Mouse (Mus musculus) liver, embryonic 14.5 days (tissue): Measurements from ENCODE around the gene Nup205. TPM values are rescaled to one million over a fixed set of nuclear protein-coding genes. Genes with fewer than 3 reads are reported as not detected.
"Not testable (repeated sequence)": the region's sequence is repeated elsewhere in the genome, so short reads cannot be mapped to it uniquely, and the experiment has no call there.

Experiments
- ATAC-seq: fragments of 200-750 bp; cut with Nextera tagmentation; 2 replicates; pipeline ENCODE4 v1.8.0; 2017; ENCODE audit warnings: moderate number of reproducible peaks, mild to moderate bottlenecking, moderate library complexity; ENCODE audit not compliant: insufficient read depth
- DNase-seq, 3 experiments: peaks; one replicate each; pipeline ENCODE4 v3.0.0-alpha.2; 2012 to 2013; ENCODE audit warnings: low read depth in 3 of 3, low spot score in 3 of 3
- H3K27ac ChIP-seq: fragments of 300-500 bp; sonication (generic); 2 replicates; pipeline ENCODE4 v1.5.1; 2014; ENCODE audit warnings: moderate library complexity, mild to moderate bottlenecking, control low read depth, inconsistent platforms
- H3K27me3 ChIP-seq: fragments of 300-500 bp; sonication (generic); 2 replicates; pipeline ENCODE4 v1.6.1; 2014; ENCODE audit warnings: mild to moderate bottlenecking, low read length, moderate library complexity; ENCODE audit not compliant: control insufficient read depth, insufficient read depth
- H3K36me3 ChIP-seq: fragments of 300-500 bp; sonication (generic); replicated peaks from 2 replicates; pipeline ENCODE4 v1.6.1; 2014; ENCODE audit warnings: low read depth; ENCODE audit not compliant: control insufficient read depth, insufficient read depth
- H3K4me1 ChIP-seq, 2 experiments: fragments of 200-500 bp in 1 of 2; fragments of 300-500 bp in 1 of 2; sonication (generic) in 1 of 2; replicated peaks; 2 replicates each; pipeline ENCODE4 v1.6.1; 2012 to 2014; ENCODE audit warnings: antibody characterized with exemption in 1 of 2, inconsistent platforms in 1 of 2, low read length in 1 of 2; ENCODE audit not compliant: control insufficient read depth in 2 of 2, insufficient read depth in 2 of 2
- H3K4me2 ChIP-seq: fragments of 300-500 bp; sonication (generic); 2 replicates; pipeline ENCODE4 v1.6.1; 2014; ENCODE audit warnings: low read depth, mild to moderate bottlenecking, control low read depth, moderate library complexity
- H3K4me3 ChIP-seq, 2 experiments: fragments of 200-500 bp in 1 of 2; fragments of 300-500 bp in 1 of 2; sonication (generic) in 1 of 2; 2 replicates each; pipeline ENCODE4 v1.5.1; 2012 to 2014; ENCODE audit warnings: low read depth in 2 of 2, low read length in 2 of 2, mild to moderate bottlenecking in 2 of 2, control low read depth in 1 of 2, inconsistent platforms in 1 of 2, moderate library complexity in 1 of 2; ENCODE audit not compliant: insufficient read depth in 1 of 2
- H3K9ac ChIP-seq: fragments of 300-500 bp; sonication (generic); replicated peaks from 2 replicates; pipeline ENCODE4 v1.6.1; 2014; ENCODE audit warnings: mild to moderate bottlenecking, control low read depth, moderate library complexity
- H3K9me3 ChIP-seq: fragments of 300-500 bp; sonication (generic); 2 replicates; pipeline ENCODE4 v1.6.1; 2016; ENCODE audit warnings: low read length, mixed read lengths; ENCODE audit not compliant: control insufficient read depth
- CTCF ChIP-seq: IDR thresholded peaks from 2 replicates; pipeline ENCODE4 v1.5.1; 2016; ENCODE audit warnings: antibody characterized with exemption, low read depth, control low read depth
- EP300 ChIP-seq: IDR thresholded peaks from 2 replicates; pipeline ENCODE4 v1.6.1; 2016; ENCODE audit warnings: antibody characterized with exemption, low read depth
- WGBS: fragments of 180-500 bp; shearing (Covaris S2); extraction: QIAGEN DNeasy Blood & Tissue Kit; methylation state at CpG from one replicate; pipeline ENCODE4 v1.1.7; 2014; ENCODE audit not compliant: insufficient replicate concordance; 5-methylcytosine and 5-hydroxymethylcytosine counted together
- polyA plus RNA-seq, 2 experiments: library from polyadenylated mRNA; depleted of rRNA in 1 of 2; stranded (reverse) in 1 of 2; unstranded in 1 of 2; fragments of >200 nt; fragmentation: Nextera tagmentation in 1 of 2; extraction: Ambion mirVana in 1 of 2; gene quantifications; 2 replicates each; pipeline versions ENCODE4 v1.2.1 to v1.2.3; 2012 to 2014

Nup205 gene
- polyA plus RNA-seq, 2 experiments = 19.3 to 22.3 TPM

- not testable (repeated sequence) for H3K9me3 ChIP-seq, H3K4me2 ChIP-seq, DNase-seq, H3K4me1 ChIP-seq, H3K9ac ChIP-seq, H3K36me3 ChIP-seq, H3K27ac ChIP-seq, H3K27me3 ChIP-seq, ATAC-seq, H3K4me3 ChIP-seq
- TF ChIP-seq CTCF = peak; percentile 42; the same call in 1 of the 2 replicates
- WGBS = 46% methylated on average over 3 of the region's 3 CpGs
These were observed 5.2 kb upstream of the Nup205 start for GRCm38 (mm10) chr6:35172028-35172427.

- H3K9me3 ChIP-seq = no peaks in the 10 kb centered on the region
- no peak overlapping the region for H3K27ac ChIP-seq
- 79% methylated on average over 4 of the region's 4 CpGs for WGBS
- no peaks in the 10 kb centered on the region for H3K27me3 ChIP-seq
- H3K9ac ChIP-seq = no peak overlapping the region
- ATAC-seq (no peak), DNase-seq (no peak)
- no peak overlapping the region for H3K4me2 ChIP-seq
- peaks cover 1 to 5% of the 10 kb centered on the region in 2 experiments; a peak in 2 of 4 replicates for H3K4me1 ChIP-seq
- no peak for TF ChIP-seq EP300
- TF ChIP-seq CTCF = no peak
- H3K4me3 ChIP-seq = no peak overlapping the region
- no peaks in the 10 kb centered on the region for H3K36me3 ChIP-seq
These were observed 4.0 kb upstream of the Nup205 start for GRCm38 (mm10) chr6:35173181-35173580.

- peak overlapping the region; percentile 76 to 78 for H3K4me3 ChIP-seq
- peak; percentile 6 to 22 (median 15) for DNase-seq
- no peaks in the 10 kb centered on the region for H3K9me3 ChIP-seq
- no peak overlapping the region; the same call in none of the 2 replicates for H3K27ac ChIP-seq
- TF ChIP-seq CTCF = no peak
- TF ChIP-seq EP300 = no peak
- H3K4me1 ChIP-seq = peaks cover 2 to 6% of the 10 kb centered on the region in 2 experiments; a peak in 2 of 4 replicates
- peak overlapping the region; percentile 82 for H3K4me2 ChIP-seq
- ATAC-seq = peak; percentile 61
- peak overlapping the region; percentile 80 for H3K9ac ChIP-seq
- H3K27me3 ChIP-seq = no peaks in the 10 kb centered on the region
- under 1% methylated on average over 60 of the region's 69 CpGs for WGBS
- no peaks in the 10 kb centered on the region for H3K36me3 ChIP-seq
These were observed 540 bp downstream of the Nup205 start for GRCm38 (mm10) chr6:35177650-35178272.

GRCm38 (mm10) chr6:35179299-35179698 is 2.1 kb downstream of the Nup205 start:
- not testable (repeated sequence) for H3K9ac ChIP-seq, H3K4me1 ChIP-seq, DNase-seq, H3K4me2 ChIP-seq, H3K27ac ChIP-seq, H3K4me3 ChIP-seq, ATAC-seq, H3K27me3 ChIP-seq, H3K9me3 ChIP-seq, H3K36me3 ChIP-seq
- 85% methylated on average over 3 of the region's 3 CpGs for WGBS

GRCm38 (mm10) chr6:35184781-35185180 is 7.6 kb downstream of the Nup205 start:
- 77% methylated on average over 1 of the region's 1 CpGs for WGBS

More at GRCm38 (mm10) chr6:35184781-35185180, 7.6 kb downstream of the Nup205 start:
- TF ChIP-seq EP300 (no peak), CTCF (no peak)
- no peak overlapping the region for H3K9ac ChIP-seq
- no peak overlapping the region for H3K4me2 ChIP-seq
- no peak overlapping the region for H3K27ac ChIP-seq
- H3K4me1 ChIP-seq = peaks cover 0 to 2% of the 10 kb centered on the region in 2 experiments; a peak in 1 of 4 replicates
- no peak for DNase-seq
- no peak for ATAC-seq
- no peak overlapping the region for H3K4me3 ChIP-seq
- H3K27me3 ChIP-seq = no peaks in the 10 kb centered on the region
- H3K9me3 ChIP-seq = no peaks in the 10 kb centered on the region
- H3K36me3 ChIP-seq = peaks cover 25% of the 10 kb centered on the region
